24 mouse cellular contexts compared by ENCODE assay signal in the genomic region with DNA sequence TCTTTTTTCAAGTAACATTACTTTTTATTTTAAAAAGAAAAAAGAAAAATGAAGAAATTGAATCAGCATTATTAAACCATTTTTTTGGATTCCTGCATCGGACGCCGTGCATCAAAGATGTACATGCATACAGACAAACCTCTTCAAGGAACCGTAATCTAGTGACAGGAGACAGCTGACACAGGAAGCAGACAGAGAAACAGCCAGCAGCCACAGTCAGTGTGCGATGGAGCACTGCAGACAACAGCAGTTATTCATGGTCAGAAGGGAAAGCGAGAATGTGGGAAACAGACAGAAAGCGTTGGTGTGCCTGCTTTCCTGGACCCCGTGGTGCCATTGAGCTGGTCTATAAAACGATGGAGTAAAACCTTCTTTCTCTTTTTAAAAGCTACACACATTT.
DNase-seq lines count a peak whose midpoint lies in the region; ATAC-seq and TF ChIP-seq lines count a peak whose summit lies in the region.
"Had no signal": no experiment of that assay in that cellular context is flagged by ENCODE, and none has a peak within 500 bp of the region (broad histone marks: within the 10 kb centered on the region; RNA-seq: fewer than 3 reads in every experiment).

No protein-coding gene starts in this region.

- no peaks in the 10 kb centered on the region for H3K36me3 ChIP-seq in kidney, postnatal 0 days (ENCODE audit: insufficient read depth, low read length)
- no peaks in the 10 kb centered on the region for H3K36me3 ChIP-seq in hindbrain, embryonic 12.5 days
- no peaks in the 10 kb centered on the region for H3K36me3 ChIP-seq in hindbrain, postnatal 0 days (ENCODE audit: insufficient read depth, low read length)
- H3K36me3 ChIP-seq: forebrain, embryonic 10.5 days; heart, embryonic 15.5 days; liver, embryonic 12.5 days; midbrain, embryonic 13.5 days had no signal

- H3K4me1 ChIP-seq in kidney, postnatal 0 days (replicated peaks; ENCODE audit: insufficient read depth, low read length): peaks cover 10% of the 10 kb centered on the region; the same call in 1 of the 2 replicates
- peaks cover 24% of the 10 kb centered on the region for H3K4me1 ChIP-seq in hindbrain, embryonic 12.5 days
- H3K4me1 ChIP-seq in hindbrain, postnatal 0 days (ENCODE audit: insufficient read depth, low read length): no peaks in the 10 kb centered on the region
- H3K4me1 ChIP-seq: liver, embryonic 12.5 days had no signal

- ATAC-seq in kidney, postnatal 0 days (replicated peaks; ENCODE audit: low FRiP score, low read depth): no peak
- ATAC-seq in hindbrain, embryonic 12.5 days (ENCODE audit: low FRiP score): no peak
- no peak for ATAC-seq in hindbrain, postnatal 0 days
- ATAC-seq: forebrain, embryonic 16.5 days; intestine, embryonic 16.5 days; liver, embryonic 12.5 days; midbrain, embryonic 13.5 days had no signal

- no peak overlapping the region for H3K9ac ChIP-seq in kidney, postnatal 0 days (ENCODE audit: low read depth, low read length)
- H3K9ac ChIP-seq in hindbrain, embryonic 12.5 days: no peak overlapping the region
- no peak overlapping the region for H3K9ac ChIP-seq in hindbrain, postnatal 0 days (replicated peaks; ENCODE audit: low read length)
- H3K9ac ChIP-seq: heart, embryonic 15.5 days; liver, embryonic 12.5 days; midbrain, embryonic 13.5 days had no signal

- no peak overlapping the region for H3K27ac ChIP-seq in kidney, postnatal 0 days
- peak overlapping the region; percentile 36 for H3K27ac ChIP-seq in hindbrain, embryonic 12.5 days
- no peak overlapping the region for H3K27ac ChIP-seq in hindbrain, postnatal 0 days
- H3K27ac ChIP-seq: forebrain, embryonic 10.5 days; heart, embryonic 15.5 days; layer of hippocampus, adult 2 months; liver, embryonic 12.5 days; midbrain, embryonic 13.5 days had no signal

- peak; percentile 64 for DNase-seq in heart, adult 11 months
- DNase-seq in heart, adult 8-10 months (ENCODE audit: low spot score): no peak
- peak; percentile 53 for DNase-seq in kidney, postnatal 0 days (ENCODE audit: low spot score)
- DNase-seq in kidney, adult 9 months: no peak
- DNase-seq in hindbrain, postnatal 0 days (ENCODE audit: low spot score): peak; percentile 22
- DNase-seq in cerebellum, adult 9-10 months: no peak
- DNase-seq in thymus, adult 18-20 months: no peak
- DNase-seq: adrenal gland, postnatal 14 days; cerebellum, adult 8-10 months; gastrocnemius, postnatal 14 days; heart, adult 2 months; heart, postnatal 4 days; kidney, postnatal 14 days; lung, adult 2 months; lung, postnatal 14 days; thymus, postnatal 25 days had no signal

- H3K4me3 ChIP-seq in kidney, postnatal 0 days (replicated peaks; ENCODE audit: low read depth, low read length): no peak overlapping the region
- H3K4me3 ChIP-seq in hindbrain, embryonic 12.5 days: no peak overlapping the region
- no peak overlapping the region for H3K4me3 ChIP-seq in hindbrain, postnatal 0 days (ENCODE audit: low read length)
- H3K4me3 ChIP-seq: forebrain, embryonic 10.5 days; heart, adult 2 months; heart, embryonic 15.5 days; layer of hippocampus, adult 2 months; liver, embryonic 12.5 days; midbrain, embryonic 13.5 days had no signal

- no peaks in the 10 kb centered on the region for H3K9me3 ChIP-seq in kidney, postnatal 0 days (replicated peaks; ENCODE audit: low read length)
- H3K9me3 ChIP-seq in hindbrain, embryonic 12.5 days (replicated peaks): no peaks in the 10 kb centered on the region
- H3K9me3 ChIP-seq in hindbrain, postnatal 0 days (ENCODE audit: low read length): no peaks in the 10 kb centered on the region
- H3K9me3 ChIP-seq: heart, embryonic 15.5 days; liver, embryonic 12.5 days had no signal

- H3K27me3 ChIP-seq in kidney, postnatal 0 days (ENCODE audit: insufficient read depth, low read length): no peaks in the 10 kb centered on the region
- H3K27me3 ChIP-seq in hindbrain, embryonic 12.5 days: no peaks in the 10 kb centered on the region
- no peaks in the 10 kb centered on the region for H3K27me3 ChIP-seq in hindbrain, postnatal 0 days (ENCODE audit: insufficient read depth, low read length)
- H3K27me3 ChIP-seq: heart, embryonic 15.5 days; liver, embryonic 12.5 days; midbrain, embryonic 13.5 days had no signal

- WGBS in kidney, postnatal 0 days: 17% methylated on average over 9 of the region's 9 CpGs
- 66% methylated on average over 9 of the region's 9 CpGs for WGBS in hindbrain, embryonic 12.5 days
- WGBS in hindbrain, postnatal 0 days: 34% methylated on average over 9 of the region's 9 CpGs

- H3K4me2 ChIP-seq in kidney, postnatal 0 days (ENCODE audit: low read length): peak overlapping the region; percentile 28; the same call in 1 of the 2 replicates
- no peak overlapping the region for H3K4me2 ChIP-seq in hindbrain, embryonic 12.5 days (replicated peaks)
- H3K4me2 ChIP-seq in hindbrain, postnatal 0 days (ENCODE audit: low read depth, low read length): no peak overlapping the region
- H3K4me2 ChIP-seq: heart, embryonic 15.5 days; liver, embryonic 12.5 days; midbrain, embryonic 13.5 days had no signal

- TF ChIP-seq CTCF in kidney, postnatal 0 days (IDR thresholded peaks at IDR 0.05; ENCODE audit: low read depth): no peak
- no peak for TF ChIP-seq CTCF in hindbrain, postnatal 0 days (IDR thresholded peaks at IDR 0.05; ENCODE audit: low read depth)

Comparison
In these comparisons a context has a peak if more than half of its experiments do, and no peak if none do; other contexts are left out.
1. DNase-seq: peak in heart, adult 11 months (single experiment), kidney, postnatal 0 days (single experiment) and hindbrain, postnatal 0 days (single experiment); none in heart, adult 8-10 months (single experiment), kidney, adult 9 months (single experiment), cerebellum, adult 9-10 months (single experiment) and thymus, adult 18-20 months (0 of 2).